ENCODE assay signal across 26 mouse cellular contexts in genomic region chr4:86923476-86924055, GRCm38 (mm10). TPM values are rescaled to one million over a fixed set of nuclear protein-coding genes. Genes with fewer than 3 reads are reported as not detected.
DNase-seq lines count a peak whose midpoint lies in the region; ATAC-seq and TF ChIP-seq lines count a peak whose summit lies in the region.
"Had no signal": no experiment of that assay in that cellular context is flagged by ENCODE, and none has a peak within 500 bp of the region (broad histone marks: within the 10 kb centered on the region; RNA-seq: fewer than 3 reads in every experiment).

No protein-coding gene starts in this region.

- no peak overlapping the region for H3K4me2 ChIP-seq in hindbrain, embryonic 14.5 days (replicated peaks)
- H3K4me2 ChIP-seq in hindbrain, embryonic 16.5 days (ENCODE audit: low read length): no peak overlapping the region
- no peak overlapping the region for H3K4me2 ChIP-seq in midbrain, embryonic 11.5 days
- H3K4me2 ChIP-seq in midbrain, postnatal 0 days (ENCODE audit: low read depth, low read length, poor library complexity, severe bottlenecking): no peak overlapping the region
- H3K4me2 ChIP-seq: heart, embryonic 11.5 days; liver, embryonic 15.5 days; lung, embryonic 15.5 days; neural tube, embryonic 13.5 days had no signal

- H3K9ac ChIP-seq in hindbrain, embryonic 14.5 days: no peak overlapping the region
- H3K9ac ChIP-seq in hindbrain, embryonic 16.5 days (ENCODE audit: low read depth, low read length): no peak overlapping the region
- H3K9ac ChIP-seq in midbrain, embryonic 11.5 days (ENCODE audit: low read length): 0 out of 2 replicates have a peak overlapping the region, but pooled peaks have one; percentile 28
- no peak overlapping the region for H3K9ac ChIP-seq in midbrain, postnatal 0 days (replicated peaks; ENCODE audit: low read length, poor library complexity, severe bottlenecking)
- H3K9ac ChIP-seq: liver, embryonic 15.5 days; lung, embryonic 15.5 days; neural tube, embryonic 13.5 days had no signal

- no peak for TF ChIP-seq CTCF in midbrain, postnatal 0 days (IDR thresholded peaks at IDR 0.05)

- 0 out of 2 replicates have a peak, but pooled peaks cover 3% of the 10 kb centered on the region for H3K4me1 ChIP-seq in hindbrain, embryonic 14.5 days (replicated peaks; ENCODE audit: control insufficient read depth, insufficient read depth, low read length)
- H3K4me1 ChIP-seq in hindbrain, embryonic 16.5 days (ENCODE audit: control insufficient read depth, insufficient read depth, low read depth, low read length): peaks cover 3% of the 10 kb centered on the region
- H3K4me1 ChIP-seq in midbrain, embryonic 11.5 days (ENCODE audit: control insufficient read depth, insufficient read depth, low read length): peaks cover 5% of the 10 kb centered on the region
- no peaks in the 10 kb centered on the region for H3K4me1 ChIP-seq in midbrain, postnatal 0 days (ENCODE audit: insufficient read depth, low read length)
- H3K4me1 ChIP-seq: liver, embryonic 15.5 days; lung, embryonic 15.5 days had no signal

- no peaks in the 10 kb centered on the region for H3K27me3 ChIP-seq in hindbrain, embryonic 14.5 days (ENCODE audit: control insufficient read depth, insufficient read depth, low read length)
- H3K27me3 ChIP-seq in hindbrain, embryonic 16.5 days (replicated peaks; ENCODE audit: control insufficient read depth, insufficient read depth, low read length): no peaks in the 10 kb centered on the region
- H3K27me3 ChIP-seq in midbrain, embryonic 11.5 days (ENCODE audit: control insufficient read depth, insufficient read depth, low read length): no peaks in the 10 kb centered on the region
- no peaks in the 10 kb centered on the region for H3K27me3 ChIP-seq in midbrain, postnatal 0 days (ENCODE audit: insufficient read depth, low read length)
- H3K27me3 ChIP-seq: liver, embryonic 15.5 days; lung, embryonic 15.5 days; neural tube, embryonic 13.5 days had no signal

- H3K27ac ChIP-seq in hindbrain, embryonic 14.5 days: no peak overlapping the region
- H3K27ac ChIP-seq in hindbrain, embryonic 16.5 days (ENCODE audit: low read depth, low read length): no peak overlapping the region
- H3K27ac ChIP-seq in midbrain, embryonic 11.5 days (ENCODE audit: low read depth, low read length): no peak overlapping the region
- H3K27ac ChIP-seq in midbrain, postnatal 0 days (ENCODE audit: low read depth, low read length): no peak overlapping the region
- H3K27ac ChIP-seq: limb, embryonic 10.5 days; liver, embryonic 15.5 days; lung, embryonic 15.5 days; neural tube, embryonic 13.5 days; stomach, postnatal 0 days had no signal

- H3K36me3 ChIP-seq in hindbrain, embryonic 14.5 days (replicated peaks; ENCODE audit: control insufficient read depth, insufficient read depth): no peaks in the 10 kb centered on the region
- H3K36me3 ChIP-seq in hindbrain, embryonic 16.5 days (ENCODE audit: control insufficient read depth, insufficient read depth, low read length): no peaks in the 10 kb centered on the region
- no peaks in the 10 kb centered on the region for H3K36me3 ChIP-seq in midbrain, embryonic 11.5 days (ENCODE audit: control insufficient read depth, insufficient read depth, low read length)
- no peaks in the 10 kb centered on the region for H3K36me3 ChIP-seq in midbrain, postnatal 0 days (ENCODE audit: insufficient read depth, low read length)
- H3K36me3 ChIP-seq: limb, embryonic 10.5 days; liver, embryonic 15.5 days; lung, embryonic 15.5 days; neural tube, embryonic 13.5 days had no signal

- DNase-seq in embryo, embryonic 10.5 days (ENCODE audit: low spot score): peak; percentile 24
- DNase-seq in embryo, embryonic 10 days (ENCODE audit: low spot score): no peak
- no peak for DNase-seq in hindbrain, embryonic 14.5 days (ENCODE audit: low spot score)
- DNase-seq in midbrain, embryonic 11.5 days (ENCODE audit: low spot score, missing footprints): peak; percentile 83
- no peak for DNase-seq in midbrain, postnatal 0 days (ENCODE audit: low spot score)
- no peak for DNase-seq in ovary, postnatal 36 days (ENCODE audit: low spot score)
- DNase-seq: adrenal gland, postnatal 10 days; cerebellum, adult 11 months; cerebellum, adult 9-11 months; gastrocnemius, postnatal 14 days; heart, adult 11 months; kidney, adult 8-10 months; kidney, postnatal 10 days; liver; lung, postnatal 36 days; right cerebral cortex, postnatal 14 days had no signal

- 0 out of 2 replicates have a peak, but pooled peaks have one; percentile 31 for ATAC-seq in hindbrain, embryonic 14.5 days (ENCODE audit: low FRiP score)
- ATAC-seq in hindbrain, embryonic 16.5 days: no peak
- ATAC-seq in midbrain, embryonic 11.5 days (ENCODE audit: low FRiP score): peak; percentile 54
- ATAC-seq in midbrain, postnatal 0 days (ENCODE audit: low FRiP score): no peak
- ATAC-seq in cerebellum, adult (ENCODE audit: insufficient number of reproducible peaks, low FRiP score, low TSS enrichment): no peak
- ATAC-seq: forebrain, embryonic 14.5 days had no signal

- 67% methylated on average over 3 of the region's 3 CpGs for WGBS in hindbrain, embryonic 14.5 days
- 48% methylated on average over 3 of the region's 3 CpGs for WGBS in hindbrain, embryonic 16.5 days
- WGBS in midbrain, embryonic 11.5 days: 55% methylated on average over 3 of the region's 3 CpGs
- WGBS in midbrain, postnatal 0 days: 57% methylated on average over 3 of the region's 3 CpGs

- no peaks in the 10 kb centered on the region for H3K9me3 ChIP-seq in hindbrain, embryonic 14.5 days (ENCODE audit: control insufficient read depth, low read length)
- H3K9me3 ChIP-seq in hindbrain, embryonic 16.5 days (ENCODE audit: control insufficient read depth, low read length): no peaks in the 10 kb centered on the region
- no peaks in the 10 kb centered on the region for H3K9me3 ChIP-seq in midbrain, embryonic 11.5 days (ENCODE audit: control insufficient read depth, low read length)
- no peaks in the 10 kb centered on the region for H3K9me3 ChIP-seq in midbrain, postnatal 0 days (ENCODE audit: low read length)
- H3K9me3 ChIP-seq: limb, embryonic 10.5 days; liver, embryonic 15.5 days; lung, embryonic 15.5 days; neural tube, embryonic 13.5 days had no signal

- H3K4me3 ChIP-seq in hindbrain, embryonic 14.5 days (replicated peaks; ENCODE audit: low read length): no peak overlapping the region
- H3K4me3 ChIP-seq in hindbrain, embryonic 16.5 days (ENCODE audit: low read length): no peak overlapping the region
- no peak overlapping the region for H3K4me3 ChIP-seq in midbrain, embryonic 11.5 days (ENCODE audit: low read depth, low read length)
- no peak overlapping the region for H3K4me3 ChIP-seq in midbrain, postnatal 0 days (ENCODE audit: low read depth, low read length)
- H3K4me3 ChIP-seq: limb, embryonic 10.5 days; liver, embryonic 15.5 days; lung, embryonic 15.5 days; myocyte; neural tube, embryonic 13.5 days had no signal

RNA-seq across cellular contexts. Expression of gene Acer2, which starts 49.4 kb away (rescaled TPM):
- 18.4 and 24.6 TPM in 2 replicates for polyA plus RNA-seq in hindbrain, embryonic 14.5 days (2014; fragmentation: Nextera tagmentation; extraction: Ambion mirVana)
- polyA plus RNA-seq in hindbrain, embryonic 16.5 days (2015; fragmentation: Nextera tagmentation; extraction: Ambion mirVana): 15.2 and 18.2 TPM in 2 replicates
- polyA plus RNA-seq in midbrain, embryonic 11.5 days (2014; fragmentation: Nextera tagmentation; extraction: Ambion mirVana): 7.0 and 9.2 TPM in 2 replicates
- total RNA-seq in midbrain, postnatal 0 days (2014; rRNA removed): 10.2 and 12.1 TPM in 2 replicates
- 12.8 and 14.0 TPM in 2 replicates for polyA plus RNA-seq in midbrain, postnatal 0 days (2015; fragmentation: Nextera tagmentation; extraction: Ambion mirVana)

Comparison
In these comparisons a context has a peak if more than half of its experiments do, and no peak if none do; other contexts are left out.
1. DNase-seq: peak in embryo, embryonic 10.5 days (single experiment) and midbrain, embryonic 11.5 days (single experiment); none in embryo, embryonic 10 days (single experiment), hindbrain, embryonic 14.5 days (single experiment), midbrain, postnatal 0 days (single experiment) and ovary, postnatal 36 days (single experiment).
2. ATAC-seq: peak in hindbrain, embryonic 14.5 days (single experiment) and midbrain, embryonic 11.5 days (single experiment); none in hindbrain, embryonic 16.5 days (single experiment), midbrain, postnatal 0 days (single experiment) and cerebellum, adult (single experiment).